Mouse (Mus musculus): Measurements from ENCODE around the gene Utp11.

DNA sequence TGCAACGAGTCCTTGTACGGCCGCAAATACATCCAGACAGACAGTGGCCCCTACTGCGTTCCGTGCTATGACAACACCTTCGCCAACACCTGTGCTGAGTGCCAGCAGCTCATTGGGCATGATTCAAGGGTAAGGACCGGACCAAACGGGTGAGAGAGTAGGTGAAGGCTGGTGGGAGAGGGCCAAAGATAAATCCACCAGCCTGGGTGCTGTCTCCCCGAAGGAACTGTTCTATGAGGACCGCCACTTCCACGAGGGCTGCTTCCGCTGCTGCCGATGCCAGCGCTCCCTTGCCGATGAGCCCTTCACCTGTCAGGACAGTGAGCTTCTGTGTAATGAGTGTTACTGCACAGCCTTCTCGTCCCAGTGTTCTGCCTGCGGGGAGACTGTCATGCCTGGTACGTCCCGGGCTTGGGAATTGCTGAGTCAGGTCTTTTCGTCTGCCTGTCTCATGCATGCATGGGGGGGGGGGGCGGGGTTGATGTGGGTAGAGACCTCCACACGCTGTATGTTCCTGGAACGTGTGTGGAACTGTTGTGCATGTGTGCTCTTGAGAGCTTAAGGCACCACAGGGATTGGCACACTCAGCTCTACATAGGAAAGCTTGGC lies 12.4 kb upstream of the Utp11 start:
- TF ChIP-seq CTCF (IDR thresholded peaks at IDR 0.05; ENCODE audit: low read depth) = no peak
- no peak for TF ChIP-seq EP300 (IDR thresholded peaks at IDR 0.05; ENCODE audit: low read depth)
